Mouse (Mus musculus) cortical plate, adult 2 months (tissue): ENCODE results near the gene Cers1.

ENCODE experiments used
- CTCF ChIP-seq: fragments of 200-500 bp; IDR thresholded peaks from 2 replicates; pipeline ENCODE4 v1.5.1; 2011; ENCODE audit warnings: mild to moderate bottlenecking, control low read depth, low read length; ENCODE audit not compliant: insufficient read depth; ENCODE audit errors: extremely low read depth
- POLR2A ChIP-seq: fragments of 200-500 bp; IDR thresholded peaks from 2 replicates; pipeline ENCODE4 v1.6.1; 2011; ENCODE audit warnings: mild to moderate bottlenecking, low read length, control low read depth; ENCODE audit not compliant: insufficient read depth; ENCODE audit errors: extremely low read depth

GRCm38 (mm10) chr8:70315624-70316510, at the start of gene Cers1:
- no peak for TF ChIP-seq CTCF
- TF ChIP-seq POLR2A = peak; percentile 53; the same call in 1 of the 2 replicates
